Mouse (Mus musculus) lung, embryonic 14.5 days (tissue): ENCODE measurements around the gene Map1s. TPM values are rescaled to one million over a fixed set of nuclear protein-coding genes. Genes with fewer than 3 reads are reported as not detected.

Experiments
- ATAC-seq: fragments of 200-750 bp; cut with Nextera tagmentation; 2 replicates; pipeline ENCODE4 v1.8.0; 2017; ENCODE audit warnings: mild to moderate bottlenecking, moderate TSS enrichment, moderate library complexity; ENCODE audit not compliant: insufficient read depth
- DNase-seq: peaks from one replicate; pipeline ENCODE4 v3.0.0-alpha.2; 2015
- H3K27ac ChIP-seq: fragments of 300-500 bp; sonication (generic); 2 replicates; pipeline ENCODE4 v1.5.1; 2014; ENCODE audit warnings: low read depth, mild to moderate bottlenecking, moderate library complexity
- H3K27me3 ChIP-seq: fragments of 300-500 bp; sonication (generic); 2 replicates; pipeline ENCODE4 v1.6.1; 2014; ENCODE audit warnings: low read length, control low read depth; ENCODE audit not compliant: insufficient read depth
- H3K36me3 ChIP-seq: fragments of 300-500 bp; sonication (generic); 2 replicates; pipeline ENCODE4 v1.6.1; 2014; ENCODE audit warnings: control low read depth; ENCODE audit not compliant: insufficient read depth
- H3K4me1 ChIP-seq: fragments of 300-500 bp; sonication (generic); 2 replicates; pipeline ENCODE4 v1.6.1; 2014; ENCODE audit warnings: antibody characterized with exemption, control low read depth; ENCODE audit not compliant: insufficient read depth
- H3K4me2 ChIP-seq: fragments of 300-500 bp; sonication (generic); 2 replicates; pipeline ENCODE4 v1.6.1; 2014; ENCODE audit warnings: mild to moderate bottlenecking
- H3K4me3 ChIP-seq: fragments of 300-500 bp; sonication (generic); 2 replicates; pipeline ENCODE4 v1.5.1; 2014; ENCODE audit warnings: low read depth, low read length
- H3K9ac ChIP-seq: fragments of 300-500 bp; sonication (generic); 2 replicates; pipeline ENCODE4 v1.6.1; 2014
- H3K9me3 ChIP-seq: fragments of 300-500 bp; sonication (generic); 2 replicates; pipeline ENCODE4 v1.6.1; 2016; ENCODE audit warnings: low read depth, low read length, control low read depth
- CTCF ChIP-seq: IDR thresholded peaks from 2 replicates; pipeline ENCODE4 v1.5.1; 2016; ENCODE audit warnings: antibody characterized with exemption, low read depth
- WGBS: fragments of 180-500 bp; shearing (Covaris S2); extraction: QIAGEN DNeasy Blood & Tissue Kit; methylation state at CpG from one replicate; pipeline ENCODE4 v1.1.7; 2014; 5-methylcytosine and 5-hydroxymethylcytosine counted together
- polyA plus RNA-seq: library from polyadenylated mRNA; unstranded; fragments of >200 nt; fragmentation: Nextera tagmentation; extraction: Ambion mirVana; gene quantifications from 2 replicates; pipeline ENCODE4 v1.2.1, GENCODE M21; 2014

The Map1s gene
- 53.3 and 54.4 TPM in 2 replicates for polyA plus RNA-seq

- peak; percentile 96 for DNase-seq
- no peaks in the 10 kb centered on the region for H3K9me3 ChIP-seq
- peak within 1 kb of the TSS; percentile 94 for H3K27ac ChIP-seq
- H3K9ac ChIP-seq: peak within 1 kb of the TSS; percentile 93
- H3K27me3 ChIP-seq: peaks cover 3% of the 10 kb centered on the region; the same call in 1 of the 2 replicates
- peak within 1 kb of the TSS; percentile 93 for H3K4me2 ChIP-seq
- H3K4me1 ChIP-seq: peaks cover 15% of the 10 kb centered on the region
- peaks cover 5% of the 10 kb centered on the region; the same call in 1 of the 2 replicates for H3K36me3 ChIP-seq
- H3K4me3 ChIP-seq: peak within 1 kb of the TSS; percentile 89
- no peak for TF ChIP-seq CTCF
- under 1% methylated on average over 71 of the region's 86 CpGs for WGBS
- ATAC-seq: peak; percentile 92
Observed at GRCm38 (mm10) chr8:70905831-70906736, at the start of gene Map1s. TSS of gene Map1s (plus strand) at chr8:70905932.

DNA sequence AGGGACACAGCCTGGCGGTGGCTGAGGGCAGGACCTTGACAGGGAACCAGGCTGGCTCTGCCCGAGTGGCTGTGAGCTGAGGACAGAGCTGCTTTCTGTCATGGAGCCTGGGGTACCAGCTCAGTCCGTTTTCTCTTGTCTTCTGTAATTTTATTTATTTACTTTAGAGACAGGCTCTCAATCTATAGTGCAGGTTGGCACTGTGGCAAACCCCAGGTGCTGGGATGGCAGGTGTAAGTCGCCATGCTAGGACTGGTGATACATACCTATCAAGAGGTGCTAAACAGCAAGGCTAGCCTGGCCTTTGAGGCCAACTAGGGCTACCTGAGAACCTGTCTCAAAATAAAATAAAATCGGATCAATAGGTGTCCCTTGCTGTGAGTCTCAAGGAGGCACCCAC lies 49.7 kb upstream of the Map1s start:
- H3K27ac ChIP-seq: no peak overlapping the region
- H3K4me1 ChIP-seq: no peaks in the 10 kb centered on the region
- H3K4me2 ChIP-seq: no peak overlapping the region; the same call in 1 of the 2 replicates
- no peaks in the 10 kb centered on the region for H3K9me3 ChIP-seq
- WGBS: 54% methylated on average over 5 of the region's 5 CpGs
- ATAC-seq (peak; percentile 3; the same call in 1 of the 2 replicates), DNase-seq (no peak)
- H3K27me3 ChIP-seq: no peaks in the 10 kb centered on the region; the same call in 1 of the 2 replicates
- no peaks in the 10 kb centered on the region for H3K36me3 ChIP-seq
- H3K9ac ChIP-seq: no peak overlapping the region
- TF ChIP-seq CTCF: no peak
- no peak overlapping the region for H3K4me3 ChIP-seq

GRCm38 (mm10) chr8:70856541-70857197 lies 49.1 kb upstream of the Map1s start:
- ATAC-seq (peak; percentile 82), DNase-seq (peak; percentile 77)
- H3K4me1 ChIP-seq: no peaks in the 10 kb centered on the region
- peak overlapping the region; percentile 49 for H3K9ac ChIP-seq
- H3K4me2 ChIP-seq: peak overlapping the region; percentile 81
- no peaks in the 10 kb centered on the region for H3K36me3 ChIP-seq
- no peak overlapping the region for H3K27ac ChIP-seq
- 7% methylated on average over 31 of the region's 33 CpGs for WGBS
- TF ChIP-seq CTCF: no peak
- peaks cover 6% of the 10 kb centered on the region; the same call in 1 of the 2 replicates for H3K27me3 ChIP-seq
- H3K9me3 ChIP-seq: no peaks in the 10 kb centered on the region
- peak overlapping the region; percentile 40 for H3K4me3 ChIP-seq

DNA sequence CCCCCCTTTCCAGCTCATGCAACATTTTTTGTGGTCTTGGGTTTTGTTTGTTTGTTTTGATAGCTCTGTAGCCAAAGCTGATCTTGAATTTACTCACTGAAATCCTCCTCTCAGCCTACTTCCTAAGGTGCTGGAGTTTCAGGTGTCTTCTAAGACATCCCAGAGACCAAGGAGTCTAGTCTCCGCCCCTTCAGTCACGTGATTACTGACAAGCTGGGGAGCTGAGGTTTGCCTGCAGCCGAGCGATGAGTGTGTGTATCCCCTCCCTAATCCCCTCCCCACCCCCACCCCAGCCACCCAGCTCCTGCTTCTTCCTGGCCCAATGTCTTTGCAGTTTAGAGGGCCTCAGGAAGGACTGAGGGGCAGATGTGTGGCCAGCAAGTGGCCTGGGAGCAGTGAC lies 48.2 kb upstream of the Map1s start:
- Histone ChIP-seq H3K36me3 (no peaks in the 10 kb centered on the region), H3K9ac (no peak overlapping the region), H3K4me3 (peak overlapping the region; percentile 40; the same call in 1 of the 2 replicates), H3K9me3 (no peaks in the 10 kb centered on the region), H3K4me2 (no peak overlapping the region; the same call in 1 of the 2 replicates), H3K27me3 (peaks cover 14% of the 10 kb centered on the region), H3K27ac (no peak overlapping the region), H3K4me1 (no peaks in the 10 kb centered on the region)
- TF ChIP-seq CTCF: no peak
- 13% methylated on average over 4 of the region's 4 CpGs for WGBS
- DNase-seq: peak; percentile 40
- no peak for ATAC-seq

DNA sequence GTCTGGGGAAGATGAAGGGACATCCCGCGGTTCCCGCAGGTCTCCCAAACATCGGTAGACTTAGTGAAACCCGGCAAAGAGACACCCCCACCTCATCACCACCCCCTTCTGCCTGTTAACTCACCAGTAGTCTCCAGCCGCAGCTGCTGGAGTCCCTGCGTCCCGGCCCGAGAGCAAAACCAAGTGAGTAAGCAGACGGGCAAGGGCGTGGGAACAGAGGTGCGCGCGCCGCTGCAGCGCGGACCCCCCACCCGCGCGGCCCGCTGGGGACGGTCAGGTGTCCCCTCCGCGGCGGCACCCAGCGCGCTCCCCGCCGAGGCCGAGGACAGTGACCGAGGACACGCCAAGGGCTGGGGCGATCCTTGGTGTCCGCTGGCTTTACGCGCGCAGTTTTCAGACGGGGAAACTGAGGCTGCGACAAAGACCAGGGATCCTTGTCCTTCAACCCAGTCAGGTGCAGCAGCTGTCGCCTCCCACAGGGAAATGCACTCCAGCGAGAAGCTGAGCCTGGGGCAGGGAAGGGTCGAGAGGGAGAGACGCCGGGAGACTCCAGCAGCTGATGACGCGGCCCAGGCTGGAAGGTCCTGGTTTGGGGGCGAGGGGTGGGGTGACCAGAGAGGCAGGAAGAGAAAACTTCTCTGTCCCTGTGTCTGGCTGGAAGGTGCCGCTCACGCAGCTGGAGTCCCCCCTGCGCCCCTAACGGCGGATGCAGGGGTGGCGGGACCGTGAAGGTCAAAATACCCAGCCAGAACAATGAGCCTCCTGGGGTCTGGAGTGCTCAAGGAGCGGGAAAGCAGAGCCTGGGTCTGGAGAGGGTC lies 42.7 kb upstream of the Map1s start, which contains the start of gene Kcnn1:
Gene Kcnn1 (minus strand): TSS at position 435 of the 818 bp plus-strand sequence.
- H3K4me3 ChIP-seq: peak within 1 kb of the TSS; percentile 55
- peak within 1 kb of the TSS; percentile 50 for H3K9ac ChIP-seq
- DNase-seq (peak; percentile 48), ATAC-seq (no peak)
- H3K4me1 ChIP-seq: peaks cover 15% of the 10 kb centered on the region
- no peaks in the 10 kb centered on the region for H3K9me3 ChIP-seq
- H3K36me3 ChIP-seq: peaks cover 6% of the 10 kb centered on the region; the same call in 1 of the 2 replicates
- WGBS: under 1% methylated on average over 54 of the region's 55 CpGs
- H3K27ac ChIP-seq: no peak within 1 kb of the TSS
- TF ChIP-seq CTCF: peak; percentile 58
- H3K27me3 ChIP-seq: peaks cover 37% of the 10 kb centered on the region
- peak within 1 kb of the TSS; percentile 69 for H3K4me2 ChIP-seq

- Histone ChIP-seq H3K4me2 (peak overlapping the region; percentile 69), H3K4me3 (peak overlapping the region; percentile 55), H3K4me1 (peaks cover 17% of the 10 kb centered on the region), H3K9me3 (no peaks in the 10 kb centered on the region), H3K27me3 (peaks cover 37% of the 10 kb centered on the region), H3K36me3 (peaks cover 14% of the 10 kb centered on the region; the same call in 1 of the 2 replicates), H3K9ac (peak overlapping the region; percentile 50), H3K27ac (no peak overlapping the region)
- ATAC-seq (no peak), DNase-seq (peak; percentile 41)
- TF ChIP-seq CTCF: no peak
- WGBS: 2% methylated on average over 46 of the region's 46 CpGs
Observed at GRCm38 (mm10) chr8:70863956-70864711, 41.6 kb upstream of the Map1s start.
